Mouse (Mus musculus) heart, postnatal 0 days (tissue): ENCODE results near the gene Hif1an.

ENCODE experiments used
- CTCF ChIP-seq: IDR thresholded peaks from 2 replicates; pipeline ENCODE4 v1.5.1; 2016; ENCODE audit warnings: antibody characterized with exemption, control low read depth, low read depth
- EP300 ChIP-seq: IDR thresholded peaks from 2 replicates; pipeline ENCODE4 v1.6.1; 2016; ENCODE audit warnings: antibody characterized with exemption, low read depth

GRCm38 (mm10) chr19:44537416-44537815, 25.2 kb upstream of the Hif1an start:
- TF ChIP-seq CTCF, result no peak
- TF ChIP-seq EP300, result no peak
